Mouse (Mus musculus) CH12.LX (cell line): ENCODE results near the gene Asb10. TPM values are rescaled to one million over a fixed set of nuclear protein-coding genes. Genes with fewer than 3 reads are reported as not detected.

Experiments used
- DNase-seq: peaks from one replicate; pipeline ENCODE4 v3.0.0-alpha.2; 2013; ENCODE audit errors: extremely low read depth
- H3K27ac ChIP-seq: 2 replicates; pipeline ENCODE4 v1.5.1; 2012; ENCODE audit warnings: low read depth, mild to moderate bottlenecking, control low read depth, moderate library complexity; ENCODE audit not compliant: insufficient read depth
- H3K27me3 ChIP-seq: replicated peaks from 2 replicates; pipeline ENCODE3; 2012; ENCODE audit warnings: inconsistent platforms
- H3K36me3 ChIP-seq, 2 experiments: replicated peaks in 1 of 2; 2 replicates each; pipeline versions ENCODE3 to v1.6.1; 2012; ENCODE audit warnings: inconsistent platforms in 1 of 2, low read length in 1 of 2, mild to moderate bottlenecking in 1 of 2, mixed read lengths in 1 of 2, moderate library complexity in 1 of 2; ENCODE audit not compliant: control insufficient read depth in 1 of 2, insufficient read depth in 1 of 2
- H3K4me1 ChIP-seq, 2 experiments: 2 replicates each; pipeline ENCODE4 v1.6.1; 2012; ENCODE audit warnings: inconsistent platforms in 1 of 2, moderate library complexity in 1 of 2; ENCODE audit not compliant: insufficient read depth in 2 of 2, control insufficient read depth in 1 of 2
- H3K4me2 ChIP-seq: 2 replicates; pipeline ENCODE4 v1.6.1; 2012; ENCODE audit warnings: low read depth, mild to moderate bottlenecking, control low read depth; ENCODE audit not compliant: poor library complexity, insufficient read depth, severe bottlenecking
- H3K4me3 ChIP-seq, 3 experiments: fragments of 150-350 bp in 1 of 3; sonication (generic) in 1 of 3; replicated peaks in 1 of 3; 2 replicates each; pipeline versions ENCODE3 to v1.5.1; 2011 to 2012; ENCODE audit warnings: low read depth in 2 of 3, low read length in 2 of 3, mild to moderate bottlenecking in 2 of 3, moderate library complexity in 2 of 3, control low read depth in 1 of 3, improper control_type of control experiment in 1 of 3, inconsistent platforms in 1 of 3, mixed read lengths in 1 of 3; ENCODE audit not compliant: poor library complexity in 1 of 3
- H3K79me2 ChIP-seq: replicated peaks from 2 replicates; pipeline ENCODE4 v1.6.1; 2012; ENCODE audit warnings: mild to moderate bottlenecking, moderate library complexity; ENCODE audit not compliant: control insufficient read depth, poor library complexity, insufficient read depth, severe bottlenecking; ENCODE audit errors: extremely low read depth
- H3K9ac ChIP-seq: 2 replicates; pipeline ENCODE4 v1.6.1; 2012; ENCODE audit warnings: low read depth, mild to moderate bottlenecking, control low read depth, moderate library complexity; ENCODE audit not compliant: insufficient read depth
- H3K9me3 ChIP-seq: replicated peaks from 2 replicates; pipeline ENCODE3; 2012; ENCODE audit warnings: low read length, inconsistent platforms, mixed read lengths
- CHD2 ChIP-seq: IDR thresholded peaks from 2 replicates; pipeline ENCODE4 v1.6.1; 2011; ENCODE audit warnings: low read length, improper control_type of control experiment
- CTCF ChIP-seq, 2 experiments: IDR thresholded peaks in 1 of 2; conservative IDR thresholded peaks in 1 of 2; 2 replicates each; pipeline ENCODE4 v1.5.1; 2011 to 2012; ENCODE audit warnings: low read depth in 2 of 2, low read length in 2 of 2, improper control_type of control experiment in 1 of 2, inconsistent platforms in 1 of 2, mild to moderate bottlenecking in 1 of 2, moderate library complexity in 1 of 2
- ELF1 ChIP-seq: IDR thresholded peaks from 2 replicates; pipeline ENCODE4 v1.6.1; 2014; ENCODE audit warnings: low read depth, mild to moderate bottlenecking, inconsistent platforms, low read length, improper control_type of control experiment
- GABPA ChIP-seq: IDR thresholded peaks from 2 replicates; pipeline ENCODE4 v1.6.1; 2012; ENCODE audit warnings: low read depth, low read length, improper control_type of control experiment, inconsistent platforms; ENCODE audit not compliant: insufficient replicate concordance
- HCFC1 ChIP-seq: IDR thresholded peaks from 2 replicates; pipeline ENCODE4 v1.6.1; 2012; ENCODE audit warnings: low read depth, mild to moderate bottlenecking, inconsistent platforms, low read length, improper control_type of control experiment
- JUN ChIP-seq: IDR thresholded peaks from 2 replicates; pipeline ENCODE4 v1.6.1; 2011; ENCODE audit warnings: low read depth, mild to moderate bottlenecking, low read length, improper control_type of control experiment, moderate library complexity; ENCODE audit not compliant: insufficient read depth
- JUND ChIP-seq: conservative IDR thresholded peaks from 2 replicates; pipeline ENCODE4 v1.6.1; 2011; ENCODE audit warnings: low read depth, low read length, improper control_type of control experiment
- NRF1 ChIP-seq: IDR thresholded peaks from 2 replicates; pipeline ENCODE4 v1.6.1; 2014; ENCODE audit warnings: low read depth, mild to moderate bottlenecking, inconsistent platforms, low read length, improper control_type of control experiment, moderate library complexity
- PAX5 ChIP-seq: IDR thresholded peaks from 2 replicates; pipeline ENCODE4 v1.6.1; 2012; ENCODE audit warnings: low read length, inconsistent platforms, mixed read lengths
- POLR2AphosphoS2 ChIP-seq: IDR thresholded peaks from 2 replicates; pipeline ENCODE4 v1.6.1; 2011; ENCODE audit warnings: low read depth, low read length, improper control_type of control experiment
- RAD21 ChIP-seq: IDR thresholded peaks from 2 replicates; pipeline ENCODE4 v1.6.1; 2011; ENCODE audit warnings: low read depth, mild to moderate bottlenecking, low read length, improper control_type of control experiment, moderate library complexity
- RCOR1 ChIP-seq: conservative IDR thresholded peaks from 2 replicates; pipeline ENCODE4 v1.6.1; 2012; ENCODE audit warnings: low read depth, mild to moderate bottlenecking, inconsistent platforms, low read length, improper control_type of control experiment
- SIN3A ChIP-seq: IDR thresholded peaks from 2 replicates; pipeline ENCODE4 v1.6.1; 2012; ENCODE audit warnings: low read length, improper control_type of control experiment, inconsistent platforms
- SMC3 ChIP-seq: IDR thresholded peaks from 2 replicates; pipeline ENCODE4 v1.6.1; 2011; ENCODE audit warnings: low read depth, low read length, improper control_type of control experiment
- TBP ChIP-seq: conservative IDR thresholded peaks from 2 replicates; pipeline ENCODE4 v1.6.1; 2011; ENCODE audit warnings: low read depth, low read length, improper control_type of control experiment
- TCF12 ChIP-seq: IDR thresholded peaks from 2 replicates; pipeline ENCODE4 v1.6.1; 2014; ENCODE audit warnings: low read depth, mild to moderate bottlenecking, inconsistent platforms, low read length, improper control_type of control experiment
- USF1 ChIP-seq: IDR thresholded peaks from 2 replicates; pipeline ENCODE4 v1.6.1; 2014; ENCODE audit warnings: low read depth, mild to moderate bottlenecking, inconsistent platforms, low read length, improper control_type of control experiment
- USF2 ChIP-seq: conservative IDR thresholded peaks from 2 replicates; pipeline ENCODE4 v1.6.1; 2011; ENCODE audit warnings: low read depth, low read length, improper control_type of control experiment
- ZC3H11A ChIP-seq: IDR thresholded peaks from 2 replicates; pipeline ENCODE4 v1.6.1; 2012; ENCODE audit warnings: low read depth, mild to moderate bottlenecking, inconsistent platforms, low read length, improper control_type of control experiment
- ZKSCAN1 ChIP-seq: IDR thresholded peaks from 2 replicates; pipeline ENCODE4 v1.6.1; 2012; ENCODE audit warnings: low read depth, inconsistent platforms, low read length, improper control_type of control experiment, borderline replicate concordance
- ZMIZ1 ChIP-seq: IDR thresholded peaks from 2 replicates; pipeline ENCODE4 v1.6.1; 2012; ENCODE audit warnings: low read depth, mild to moderate bottlenecking, inconsistent platforms, low read length, improper control_type of control experiment
- dilution Hi-C: fragments of 300-500 bp; cut with MboI; formaldehyde crosslinking; loops from 2 replicates; pipeline ENCODE4 v1.14.3; 2020; ENCODE audit warnings: low sequenced_read_pairs; ENCODE audit not compliant: extremely low pct_unique_long_range_greater_than_20kb, extremely low pct_ligation_motif_present
- in situ Hi-C: fragments of 300-500 bp; cut with MboI; formaldehyde crosslinking; loops from 3 replicates; pipeline ENCODE4 v1.14.3; 2019; ENCODE audit warnings: low sequenced_read_pairs, low pct_ligation_motif_present, low pct_unique_long_range_greater_than_20kb, mixed read lengths
- polyA plus RNA-seq: library from polyadenylated mRNA; unstranded; fragments of >175 nt; gene quantifications from 2 replicates; pipeline ENCODE4 v1.2.1, GENCODE M21; 2012; ENCODE audit warnings: low read depth; ENCODE audit not compliant: insufficient read length
- total RNA-seq, 2 experiments: library from RNA; depleted of rRNA; stranded (reverse); fragments of 300-350 nt in 1 of 2; fragments of >200 nt in 1 of 2; gene quantifications; 2 replicates each; pipeline ENCODE4 v1.2.3; 2012 to 2014

Asb10 gene
- total and polyA plus RNA-seq, 3 experiments = not detected

GRCm38 (mm10) chr5:24586106-24586505, 45.3 kb upstream of the Asb10 start:
- peak; percentile 26 for DNase-seq
- TF ChIP-seq USF2 (peak; percentile 47; the same call in 1 of the 2 replicates), GABPA (no peak), USF1 (peak; percentile 38), POLR2AphosphoS2 (no peak), NRF1 (no peak)
- Histone ChIP-seq H3K9me3 (no peaks in the 10 kb centered on the region), H3K79me2 (peaks cover 19% of the 10 kb centered on the region), H3K4me3 (peak overlapping the region; percentile 88 to 98 (median 90)), H3K4me1 (peaks cover 8 to 24% of the 10 kb centered on the region in 2 experiments), H3K36me3 (peaks cover 29 to 33% of the 10 kb centered on the region in 2 experiments), H3K9ac (peak overlapping the region; percentile 65), H3K4me2 (peak overlapping the region; percentile 51; the same call in 1 of the 2 replicates), H3K27me3 (no peaks in the 10 kb centered on the region), H3K27ac (no peak overlapping the region)
- dilution Hi-C loops (no loop called here), in situ Hi-C loops (no loop called here)

GRCm38 (mm10) chr5:24578109-24578963, 37.6 kb upstream of the Asb10 start:
- peaks cover 0 to 25% of the 10 kb centered on the region in 2 experiments; a peak in 3 of 4 replicates for H3K4me1 ChIP-seq
- H3K27ac ChIP-seq = no peak overlapping the region; the same call in 1 of the 2 replicates
- H3K4me3 ChIP-seq = peak overlapping the region; percentile 63 to 91 (median 77)
- peak overlapping the region; percentile 77 for H3K9ac ChIP-seq
- in situ Hi-C loops = no loop called here
- peak overlapping the region; percentile 98 for H3K4me2 ChIP-seq
- H3K27me3 ChIP-seq = no peaks in the 10 kb centered on the region
- peaks cover 20 to 24% of the 10 kb centered on the region in 2 experiments for H3K36me3 ChIP-seq
- dilution Hi-C loops = no loop called here
- no peaks in the 10 kb centered on the region for H3K9me3 ChIP-seq
- no peak for DNase-seq
- TF ChIP-seq USF2 = no peak
- peak in 1 of 2 experiments; percentile 53; a peak in 2 of 4 replicates for TF ChIP-seq CTCF (conservative IDR thresholded peaks at IDR 0.05 in 1 of 2, IDR thresholded peaks at IDR 0.05 in 1 of 2; ENCODE audit: low read depth in 2 of 2, low read length in 2 of 2)
- peaks cover 20% of the 10 kb centered on the region for H3K79me2 ChIP-seq

- dilution Hi-C loops (no loop called here), in situ Hi-C loops (no loop called here)
- H3K27ac ChIP-seq = peak within 1 kb of the TSS; percentile 45
- peak within 1 kb of the TSS; percentile 98 for H3K4me2 ChIP-seq
- H3K4me1 ChIP-seq = peaks cover 0 to 31% of the 10 kb centered on the region in 2 experiments; a peak in 3 of 4 replicates
- peak within 1 kb of the TSS; percentile 69 to 91 (median 77) for H3K4me3 ChIP-seq
- no peaks in the 10 kb centered on the region for H3K27me3 ChIP-seq
- H3K36me3 ChIP-seq = peaks cover 30 to 34% of the 10 kb centered on the region in 2 experiments
- peak within 1 kb of the TSS; percentile 77 for H3K9ac ChIP-seq
- H3K9me3 ChIP-seq = no peaks in the 10 kb centered on the region
- H3K79me2 ChIP-seq = peaks cover 20% of the 10 kb centered on the region
- DNase-seq = peak; percentile 100
- peak; percentile 93 for TF ChIP-seq CHD2
- peak; percentile 85 for TF ChIP-seq ZMIZ1
- no peak for TF ChIP-seq RAD21
- TF ChIP-seq PAX5 = no peak
- TF ChIP-seq JUN = no peak
- peak; percentile 31 for TF ChIP-seq USF1
- peak; percentile 86 for TF ChIP-seq ELF1
- peak; percentile 97 for TF ChIP-seq SIN3A
- TF ChIP-seq ZC3H11A = no peak
- TF ChIP-seq RCOR1 = 0 out of 2 replicates have a peak, but pooled peaks have one; percentile 19
- no peak for TF ChIP-seq ZKSCAN1
- TF ChIP-seq TCF12 = peak; percentile 65; the same call in 1 of the 2 replicates
- TF ChIP-seq HCFC1 = peak; percentile 99
- TF ChIP-seq SMC3 = no peak
- no peak for TF ChIP-seq JUND
- peak; percentile 87 for TF ChIP-seq TBP
- TF ChIP-seq POLR2AphosphoS2 = peak; percentile 43; the same call in 1 of the 2 replicates
These were observed 36.6 kb upstream of the Asb10 start, which contains the start of gene Abcf2 for GRCm38 (mm10) chr5:24577183-24577929. TSS of gene Abcf2 (minus strand) at chr5:24577467.
